25 mouse cellular contexts compared by ENCODE assay signal in the genomic region with DNA sequence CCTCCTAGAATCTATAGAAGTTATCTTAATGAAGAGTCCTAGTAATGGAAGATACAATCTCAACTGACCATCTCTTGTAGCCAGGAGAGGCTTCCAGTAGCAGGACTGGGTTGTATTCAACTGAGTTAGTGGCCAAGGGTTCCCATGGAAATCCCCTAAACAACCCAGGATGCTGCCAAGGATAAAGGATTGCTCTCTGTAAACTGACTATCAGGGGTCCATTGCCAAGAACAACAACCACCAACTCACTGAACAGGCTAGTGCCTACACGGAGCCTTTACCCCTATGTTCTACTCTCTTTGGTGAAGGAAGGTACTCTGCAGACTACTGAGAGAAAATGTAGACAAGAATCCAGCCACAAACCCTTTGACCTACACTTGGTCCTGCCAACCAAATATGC.
"Had no signal": no experiment of that assay in that cellular context is flagged by ENCODE, and none has a peak within 500 bp of the region (broad histone marks: within the 10 kb centered on the region; RNA-seq: fewer than 3 reads in every experiment).

No protein-coding gene starts in this region.

- H3K4me1 ChIP-seq: heart, embryonic 10.5 days; heart, embryonic 15.5 days; hindbrain, embryonic 13.5 days; hindbrain, embryonic 15.5 days; kidney, embryonic 15.5 days; limb, embryonic 10.5 days; limb, embryonic 12.5 days had no signal

- ATAC-seq: hindbrain, postnatal 0 days; intestine, embryonic 16.5 days had no signal

- H3K4me3 ChIP-seq: heart, embryonic 10.5 days; heart, embryonic 13.5 days; heart, embryonic 15.5 days; hindbrain, embryonic 13.5 days; hindbrain, embryonic 15.5 days; kidney, embryonic 15.5 days; layer of hippocampus, adult 2 months; left cerebral cortex, adult 2 months; limb, embryonic 10.5 days; limb, embryonic 12.5 days; liver, embryonic 13.5 days; liver, embryonic 15.5 days had no signal

- DNase-seq: gastrocnemius, postnatal 14 days; gastrocnemius, postnatal 36 days; heart, adult 18-20 months; heart, postnatal 14 days; heart, postnatal 36 days; kidney, adult 11 months; kidney, adult 2 months; kidney, adult 9 months; kidney, postnatal 4 days; liver; liver, embryonic 13.5 days had no signal

- H3K27me3 ChIP-seq: heart, embryonic 13.5 days; heart, embryonic 15.5 days; hindbrain, embryonic 13.5 days; hindbrain, embryonic 15.5 days; kidney, embryonic 15.5 days; limb, embryonic 12.5 days; liver, embryonic 13.5 days; liver, embryonic 15.5 days had no signal

- H3K27ac ChIP-seq: heart, embryonic 10.5 days; heart, embryonic 13.5 days; heart, embryonic 15.5 days; hindbrain, embryonic 13.5 days; hindbrain, embryonic 15.5 days; hindbrain, postnatal 0 days; kidney, embryonic 15.5 days; kidney, postnatal 0 days; layer of hippocampus, adult 2 months; left cerebral cortex, adult 2 months; limb, embryonic 10.5 days; limb, embryonic 12.5 days; liver, embryonic 13.5 days; liver, embryonic 15.5 days had no signal

- H3K9me3 ChIP-seq: heart, embryonic 10.5 days; heart, embryonic 13.5 days; heart, embryonic 15.5 days; hindbrain, embryonic 13.5 days; hindbrain, embryonic 15.5 days; kidney, embryonic 15.5 days; limb, embryonic 10.5 days; limb, embryonic 12.5 days; liver, embryonic 13.5 days; liver, embryonic 15.5 days had no signal

- H3K4me2 ChIP-seq: heart, embryonic 13.5 days; heart, embryonic 15.5 days; hindbrain, embryonic 13.5 days; hindbrain, embryonic 15.5 days; kidney, embryonic 15.5 days; limb, embryonic 12.5 days; liver, embryonic 13.5 days; liver, embryonic 15.5 days had no signal

- H3K36me3 ChIP-seq: heart, embryonic 10.5 days; heart, embryonic 15.5 days; hindbrain, embryonic 13.5 days; hindbrain, embryonic 15.5 days; kidney, embryonic 15.5 days; limb, embryonic 10.5 days; limb, embryonic 12.5 days; liver, embryonic 13.5 days; liver, embryonic 15.5 days had no signal

- H3K9ac ChIP-seq: heart, embryonic 13.5 days; heart, embryonic 15.5 days; hindbrain, embryonic 13.5 days; hindbrain, embryonic 15.5 days; kidney, embryonic 15.5 days; limb, embryonic 12.5 days; liver, embryonic 13.5 days; liver, embryonic 15.5 days had no signal
